Mouse (Mus musculus) liver, embryonic 12.5 days (tissue): ENCODE data around the gene Glra4. TPM values are rescaled to one million over a fixed set of nuclear protein-coding genes. Genes with fewer than 3 reads are reported as not detected.

ENCODE experiments used
- ATAC-seq: fragments of 200-750 bp; cut with Nextera tagmentation; 2 replicates; pipeline ENCODE4 v1.8.0; 2017; ENCODE audit warnings: moderate number of reproducible peaks, mild to moderate bottlenecking, moderate library complexity
- H3K27ac ChIP-seq: fragments of 300-500 bp; sonication (generic); 2 replicates; pipeline ENCODE4 v1.5.1; 2016; ENCODE audit warnings: mild to moderate bottlenecking
- H3K27me3 ChIP-seq: fragments of 300-500 bp; sonication (generic); replicated peaks from 2 replicates; pipeline ENCODE4 v1.6.1; 2016; ENCODE audit warnings: mild to moderate bottlenecking, moderate library complexity
- H3K36me3 ChIP-seq: fragments of 300-500 bp; sonication (generic); 2 replicates; pipeline ENCODE4 v1.6.1; 2016; ENCODE audit warnings: mild to moderate bottlenecking, moderate library complexity
- H3K4me1 ChIP-seq: fragments of 300-500 bp; sonication (generic); 2 replicates; pipeline ENCODE4 v1.6.1; 2016
- H3K4me2 ChIP-seq: fragments of 300-500 bp; sonication (generic); 2 replicates; pipeline ENCODE4 v1.6.1; 2016; ENCODE audit warnings: mild to moderate bottlenecking, moderate library complexity
- H3K4me3 ChIP-seq: fragments of 300-500 bp; sonication (generic); 2 replicates; pipeline ENCODE4 v1.5.1; 2016; ENCODE audit warnings: mild to moderate bottlenecking, moderate library complexity
- H3K9ac ChIP-seq: fragments of 300-500 bp; sonication (generic); 2 replicates; pipeline ENCODE4 v1.6.1; 2016; ENCODE audit warnings: mild to moderate bottlenecking, moderate library complexity
- H3K9me3 ChIP-seq: fragments of 300-500 bp; sonication (generic); replicated peaks from 2 replicates; pipeline ENCODE4 v1.6.1; 2016; ENCODE audit warnings: mild to moderate bottlenecking, moderate library complexity
- WGBS: fragments of 180-500 bp; shearing (Covaris S2); methylation state at CpG from one replicate; pipeline ENCODE4 v1.1.7; 2016; ENCODE audit not compliant: insufficient replicate concordance; 5-methylcytosine and 5-hydroxymethylcytosine counted together
- polyA plus RNA-seq: library from polyadenylated mRNA; unstranded; fragments of >200 nt; fragmentation: Nextera tagmentation; extraction: Ambion mirVana; gene quantifications from 2 replicates; pipeline ENCODE4 v1.2.1, GENCODE M21; 2016

Gene Glra4
- polyA plus RNA-seq, 1 experiment from 2014 or later = not detected

- H3K4me2 ChIP-seq = peak overlapping the region; percentile 65
- peak overlapping the region; percentile 54 for H3K4me3 ChIP-seq
- ATAC-seq = no peak
- no peaks in the 10 kb centered on the region for H3K4me1 ChIP-seq
- no peak overlapping the region for H3K27ac ChIP-seq
- no peaks in the 10 kb centered on the region for H3K9me3 ChIP-seq
- no peaks in the 10 kb centered on the region for H3K36me3 ChIP-seq
- 17% methylated on average over 14 of the region's 14 CpGs for WGBS
- H3K27me3 ChIP-seq = no peaks in the 10 kb centered on the region
- H3K9ac ChIP-seq = peak overlapping the region; percentile 41; the same call in 1 of the 2 replicates
Measured at GRCm38 (mm10) chrX:136708782-136709181, 71.2 kb downstream of the Glra4 start.

- WGBS = 9% methylated on average over 18 of the region's 18 CpGs
Measured at GRCm38 (mm10) chrX:136708168-136708681, 71.7 kb downstream of the Glra4 start.

More at GRCm38 (mm10) chrX:136708168-136708681, 71.7 kb downstream of the Glra4 start:
- Histone ChIP-seq H3K9ac (peak overlapping the region; percentile 41; the same call in 1 of the 2 replicates), H3K27ac (no peak overlapping the region), H3K4me1 (no peaks in the 10 kb centered on the region), H3K4me2 (peak overlapping the region; percentile 65), H3K9me3 (no peaks in the 10 kb centered on the region), H3K36me3 (no peaks in the 10 kb centered on the region), H3K4me3 (peak overlapping the region; percentile 54), H3K27me3 (no peaks in the 10 kb centered on the region)
- peak; percentile 49 for ATAC-seq

Other genes with a start within 250 kb of the Glra4 start
- gene Kir3dl2, start 236.1 kb downstream of the Glra4 start, polyA plus RNA-seq = not detected in 2 replicates
- 1.0 and 1.2 TPM in 2 replicates for gene Tceal3, start 189.3 kb downstream of the Glra4 start, polyA plus RNA-seq
- 1.0 and 1.4 TPM in 2 replicates for gene Tceal1, start 72.2 kb downstream of the Glra4 start, polyA plus RNA-seq
- gene Morf4l2, start 36.5 kb downstream of the Glra4 start, polyA plus RNA-seq = 261 and 263 TPM in 2 replicates
- gene Plp1, start 42.5 kb upstream of the Glra4 start, polyA plus RNA-seq = 0.91 and 1.0 TPM in 2 replicates
- not detected in 2 replicates for gene Rab9b, start 88.6 kb upstream of the Glra4 start, polyA plus RNA-seq
- not detected in 2 replicates for gene H2bfm, start 147.2 kb upstream of the Glra4 start, polyA plus RNA-seq
- gene Tmsb15b2, start 195.4 kb upstream of the Glra4 start, polyA plus RNA-seq = 7.2 TPM in 2 replicates
- 0.29 and 0.74 TPM in 2 replicates for gene Tmsb15l, start 196.7 kb upstream of the Glra4 start, polyA plus RNA-seq
- 5.0 and 5.2 TPM in 2 replicates for gene Tmsb15b1, start 196.7 kb upstream of the Glra4 start, polyA plus RNA-seq
- gene Zcchc18, start 213.0 kb upstream of the Glra4 start, polyA plus RNA-seq = 0.67 and 0.91 TPM in 2 replicates